Mouse (Mus musculus) retina, postnatal 7 days (tissue): ENCODE data around the gene Atg101.

Experiments used
- DNase-seq: peaks from one replicate; pipeline ENCODE4 v3.0.0-alpha.2; 2012; ENCODE audit warnings: low read depth, low spot score

Gene Atg101

DNA sequence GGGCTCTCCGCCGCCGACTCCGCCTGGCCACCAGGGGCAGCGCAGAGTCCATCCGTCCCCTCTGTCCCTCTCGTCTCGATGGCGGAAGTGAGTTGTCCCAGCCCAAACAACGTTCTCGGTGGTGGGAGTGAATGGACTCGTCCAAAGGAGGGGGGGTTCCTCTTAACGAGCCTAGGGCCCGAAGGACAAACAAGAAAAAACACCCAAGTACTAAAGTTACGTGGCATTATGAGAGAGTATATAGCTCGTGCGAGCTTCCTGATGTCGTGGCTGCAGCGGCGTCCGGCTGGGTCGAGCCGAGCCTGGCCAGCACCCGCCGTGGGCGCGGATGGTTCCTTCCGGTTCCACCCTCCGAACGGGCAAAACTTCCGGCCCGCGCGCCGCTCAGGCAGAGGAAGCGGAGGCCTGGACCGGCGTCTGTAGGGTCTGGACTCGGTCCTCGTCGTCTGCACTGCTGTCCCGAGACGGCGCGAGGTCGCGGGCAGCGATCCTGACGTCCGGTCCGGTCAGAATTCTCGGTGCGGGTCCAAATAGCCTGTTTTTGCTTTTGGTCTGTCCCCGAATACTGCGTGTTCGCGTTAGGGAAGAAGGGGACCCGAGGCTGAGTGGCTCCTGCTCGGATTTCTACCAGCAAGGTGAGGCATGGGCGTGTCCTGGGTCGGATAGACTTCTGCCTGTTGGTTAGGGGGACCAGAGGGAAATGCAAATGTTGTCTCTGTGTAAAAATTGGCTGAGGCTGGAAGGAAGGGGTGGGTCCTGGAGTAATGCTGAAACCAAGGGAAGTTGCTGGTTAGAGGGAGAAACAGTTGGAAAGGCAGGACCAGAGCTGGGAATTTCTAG is at the start of gene Atg101:
TSS of gene Atg101 (plus strand) at position 362 of the 840 bp plus-strand sequence.
- peak; percentile 88 for DNase-seq

DNA sequence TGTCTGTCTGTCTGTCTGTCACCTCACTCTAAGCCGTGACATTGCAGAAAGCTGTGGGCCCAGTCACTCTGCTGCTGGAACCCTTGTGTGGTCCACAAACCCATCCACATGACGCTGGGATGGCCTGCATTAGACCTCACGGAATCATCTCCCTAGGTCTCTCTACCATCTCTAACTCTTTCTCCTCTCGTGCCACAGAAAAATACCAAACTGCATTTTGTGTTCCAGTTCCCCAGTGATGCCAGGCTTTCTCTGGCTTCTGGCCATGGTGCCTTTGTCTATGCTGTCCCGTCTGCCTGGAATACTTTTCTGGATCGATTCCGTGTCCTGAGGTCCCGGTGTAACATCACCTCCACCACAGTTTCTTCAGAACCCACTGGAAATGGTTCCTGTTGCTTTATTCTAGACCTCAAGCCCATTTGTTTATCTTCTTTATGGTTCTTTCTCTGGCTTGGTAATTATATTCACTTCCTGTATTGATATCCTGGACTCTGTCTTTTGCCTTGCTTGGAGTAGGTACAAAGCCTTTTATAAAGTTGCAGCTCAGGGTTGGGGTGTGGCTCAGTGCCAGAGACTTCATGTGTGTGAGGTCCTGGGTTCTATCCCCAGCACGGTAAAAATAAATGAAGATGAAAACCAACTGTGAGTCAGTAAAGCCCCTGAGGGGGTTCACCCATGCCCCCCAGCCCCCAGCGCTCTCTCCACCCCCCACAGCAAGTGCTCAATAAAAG is 49.3 kb upstream of the Atg101 start:
- DNase-seq, result no peak

DNA sequence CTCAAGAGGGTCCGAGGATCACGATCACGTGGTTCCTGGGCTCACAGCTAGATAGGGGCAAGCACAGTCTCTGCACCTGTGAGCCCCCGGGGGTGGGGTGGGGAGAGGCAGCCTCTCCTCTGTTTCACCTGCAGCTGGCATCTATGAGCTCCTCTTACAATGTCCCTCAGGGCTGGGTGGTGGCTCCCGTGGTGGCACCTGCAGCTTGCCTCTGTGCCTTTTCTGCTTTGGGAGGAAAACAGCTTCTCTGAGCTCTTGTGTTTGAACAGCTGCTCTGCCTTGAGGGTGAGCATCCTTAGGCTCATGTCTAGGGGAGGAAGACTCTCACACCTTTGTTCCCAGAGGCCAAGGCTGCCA is 48.8 kb upstream of the Atg101 start:
- DNase-seq, result no peak

DNA sequence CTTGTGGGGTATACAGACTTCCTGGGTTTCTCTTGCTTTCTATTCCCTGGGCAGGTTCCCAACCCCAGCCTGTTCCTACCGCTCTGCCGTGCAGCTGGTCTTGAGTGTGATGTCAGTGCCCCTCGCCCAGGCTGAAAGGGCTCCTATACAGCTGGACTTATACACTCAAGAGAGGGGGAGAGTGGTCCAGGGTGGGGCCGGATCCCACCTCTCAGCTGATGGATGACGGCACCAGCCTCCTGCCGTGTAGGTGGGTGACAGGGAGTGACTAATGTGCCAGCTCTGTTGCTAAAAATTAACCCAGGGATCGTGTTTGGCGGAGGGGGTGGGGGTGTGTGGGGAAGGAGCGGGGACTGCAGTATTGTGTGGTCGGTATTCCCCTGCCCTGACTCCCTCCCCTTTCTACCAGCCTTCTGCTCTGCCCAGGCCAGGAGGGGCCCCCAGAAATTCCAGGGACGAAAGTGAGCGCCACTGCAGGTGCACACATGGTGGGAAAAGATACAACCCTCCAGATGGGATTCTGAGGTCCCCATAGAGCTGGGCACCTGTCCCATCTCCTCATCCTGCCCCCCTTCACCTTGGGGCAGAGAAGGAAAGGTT is 48.2 kb upstream of the Atg101 start:
- DNase-seq, result no peak

DNA sequence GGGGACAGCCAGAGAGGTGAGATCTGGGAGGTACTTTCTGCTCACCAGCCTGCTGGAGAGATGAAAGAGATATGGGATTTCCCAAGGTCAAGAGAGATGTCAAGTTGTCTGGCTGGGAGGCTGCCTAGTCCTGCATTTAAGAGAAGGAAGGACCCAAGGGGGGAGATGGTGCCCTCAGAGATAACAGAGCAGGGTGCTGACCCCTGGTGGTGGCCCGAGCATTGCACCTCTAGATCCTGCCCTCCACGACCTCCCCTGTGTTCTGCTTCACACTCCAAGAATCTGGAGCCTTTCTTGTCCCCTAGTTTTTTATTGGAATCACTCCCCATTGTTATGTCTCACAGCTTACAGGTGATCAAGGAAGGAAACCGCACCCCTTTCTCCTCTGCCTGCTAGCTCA is 47.2 kb upstream of the Atg101 start:
- DNase-seq, result no peak

DNA sequence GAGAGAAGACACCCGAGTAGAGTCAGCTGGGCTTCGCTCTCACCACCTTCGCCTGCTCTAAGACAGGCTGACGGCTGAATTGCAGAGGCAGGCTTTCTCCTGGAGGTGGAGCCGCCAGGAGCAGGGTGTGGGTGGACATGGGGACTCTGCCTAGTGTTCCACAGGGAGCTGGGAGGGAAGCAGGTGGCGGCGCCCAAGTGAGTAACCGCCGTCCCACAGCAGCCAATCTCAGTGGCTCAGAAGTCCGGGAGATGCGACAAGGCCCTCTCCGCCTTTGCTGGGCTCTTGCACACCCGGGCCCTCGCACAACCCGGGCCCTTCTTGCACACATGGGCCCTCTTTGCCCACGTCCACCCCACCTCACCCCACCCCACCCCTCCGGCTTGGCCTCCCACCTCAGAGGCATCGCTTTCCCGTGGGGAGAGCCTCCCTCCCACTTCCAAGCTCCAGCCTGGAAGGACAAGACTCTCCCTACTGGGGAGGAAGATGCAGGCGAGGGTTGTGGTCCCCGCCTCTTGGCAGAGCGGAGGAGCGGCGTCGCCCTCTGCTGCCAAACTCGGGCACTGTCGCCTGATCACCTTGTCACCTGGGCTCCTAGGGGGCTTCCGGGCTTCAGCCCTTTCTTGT is 45.1 kb upstream of the Atg101 start:
- no peak for DNase-seq

DNA sequence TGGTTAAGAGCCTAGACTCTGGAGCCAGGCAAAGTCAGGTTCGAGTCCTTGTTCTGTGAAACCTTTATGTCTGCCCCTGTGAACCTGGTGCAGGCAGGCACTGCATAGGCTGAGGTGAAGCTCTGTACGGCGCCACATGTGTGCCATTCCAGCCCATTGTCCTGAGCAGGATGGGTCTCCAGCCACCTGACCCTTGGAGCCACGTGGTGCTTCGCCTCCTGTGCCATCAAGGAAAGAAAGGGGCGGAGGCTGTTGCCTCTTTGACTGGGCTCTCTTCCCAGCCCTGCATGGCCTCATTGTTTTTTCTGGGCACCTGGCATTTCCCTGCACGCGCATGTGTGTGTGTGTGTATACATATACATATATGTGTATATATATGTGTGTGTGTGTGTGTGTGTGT is 44.3 kb upstream of the Atg101 start:
- no peak for DNase-seq

DNA sequence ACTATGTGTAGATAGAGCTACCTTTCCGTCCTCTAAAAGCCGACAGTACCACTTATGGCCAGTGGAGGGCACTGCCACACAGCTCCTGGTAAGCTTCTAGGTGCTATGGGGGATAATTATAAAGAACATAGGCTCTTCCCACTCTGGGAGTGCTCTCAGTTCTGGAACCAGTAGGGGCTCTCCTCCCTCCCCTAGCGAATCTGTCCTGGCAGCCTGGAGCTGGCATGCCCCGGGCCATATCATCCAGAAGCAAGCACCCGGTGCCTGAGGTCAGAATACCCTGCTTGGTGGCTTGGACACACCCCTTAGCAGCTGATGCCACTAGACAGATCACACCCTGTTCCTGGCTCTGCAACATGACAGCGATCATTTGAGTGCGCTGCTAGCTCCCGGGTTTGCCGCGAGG is 43.3 kb upstream of the Atg101 start:
- peak; percentile 80 for DNase-seq

DNA sequence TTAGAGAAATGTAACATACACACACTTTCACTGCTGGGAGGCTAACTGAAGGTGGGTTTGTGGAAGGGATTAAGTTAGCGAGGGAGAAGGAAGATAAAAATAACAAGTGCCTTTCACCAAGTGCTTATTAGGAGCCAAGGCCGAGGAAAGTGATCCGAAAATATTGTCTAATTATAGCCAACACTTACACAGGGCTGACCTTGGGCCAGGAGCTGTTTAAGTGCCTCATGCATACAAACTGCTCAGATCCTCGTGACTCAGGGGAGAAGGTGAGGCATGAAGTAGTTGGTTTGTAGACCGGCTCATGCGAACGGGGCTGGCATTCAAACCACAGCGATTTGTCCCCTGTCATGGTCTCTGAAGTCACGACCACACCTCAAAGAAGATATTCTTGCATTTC is 42.8 kb upstream of the Atg101 start:
- DNase-seq, result no peak

DNA sequence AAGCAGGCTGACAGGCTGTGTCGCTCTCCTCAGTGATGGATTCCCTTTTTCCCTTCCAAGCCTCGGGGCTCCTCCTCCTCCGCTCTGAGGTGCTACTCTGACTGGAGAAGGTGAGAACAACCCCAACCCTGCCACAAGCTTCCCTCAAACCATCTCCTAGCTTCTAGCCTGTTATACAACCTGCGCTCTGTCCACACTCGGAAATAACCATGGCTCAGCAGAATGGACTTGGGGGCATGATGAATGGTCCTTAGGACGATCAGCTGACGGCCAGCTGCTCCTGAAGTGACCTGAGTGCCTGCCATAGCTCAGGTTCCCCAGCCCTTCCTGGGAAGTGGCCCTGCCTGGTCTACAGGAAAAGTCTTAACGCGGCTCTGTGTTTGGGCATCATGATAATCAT is 42.2 kb upstream of the Atg101 start:
- DNase-seq, result no peak

DNA sequence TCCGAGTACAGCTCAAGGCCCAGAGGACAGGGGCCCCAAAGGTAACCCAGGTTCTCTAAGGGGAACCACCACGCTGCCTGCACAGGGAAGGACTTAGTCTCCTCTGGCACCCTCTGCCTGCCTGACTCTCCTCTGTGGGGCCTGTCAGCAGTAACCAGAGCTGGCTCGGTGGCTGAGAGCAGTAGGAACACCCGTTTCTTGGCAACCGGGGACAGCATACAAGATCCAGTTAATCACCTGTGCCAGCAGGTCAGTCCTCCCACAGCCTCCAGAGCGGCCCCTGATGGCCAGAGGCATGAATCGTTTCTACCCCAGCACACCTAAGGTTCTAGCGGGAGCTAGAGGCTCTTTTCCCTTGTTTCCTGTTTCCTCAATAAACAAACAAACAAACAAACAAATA is 41.4 kb upstream of the Atg101 start:
- DNase-seq, result no peak

DNA sequence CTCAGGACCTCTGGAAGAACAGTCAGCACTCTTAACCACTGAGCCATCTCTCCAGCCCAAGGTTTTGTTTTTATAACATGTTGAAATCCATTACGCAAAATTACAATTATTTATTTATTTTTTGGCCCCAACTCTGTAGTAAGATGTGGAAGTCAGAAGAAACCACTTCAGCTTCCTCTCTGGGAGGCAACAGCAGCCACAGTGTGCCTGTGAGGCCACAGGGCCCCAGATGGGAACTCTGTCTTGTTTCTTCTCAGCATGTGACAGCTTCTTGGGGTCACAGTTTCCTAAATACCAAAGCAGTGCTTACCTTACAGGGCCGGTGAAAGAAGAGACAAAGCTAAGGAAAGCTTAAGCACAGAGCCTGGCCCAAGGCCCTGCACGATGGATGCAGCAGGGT is 40.1 kb upstream of the Atg101 start:
- DNase-seq, result no peak

DNA sequence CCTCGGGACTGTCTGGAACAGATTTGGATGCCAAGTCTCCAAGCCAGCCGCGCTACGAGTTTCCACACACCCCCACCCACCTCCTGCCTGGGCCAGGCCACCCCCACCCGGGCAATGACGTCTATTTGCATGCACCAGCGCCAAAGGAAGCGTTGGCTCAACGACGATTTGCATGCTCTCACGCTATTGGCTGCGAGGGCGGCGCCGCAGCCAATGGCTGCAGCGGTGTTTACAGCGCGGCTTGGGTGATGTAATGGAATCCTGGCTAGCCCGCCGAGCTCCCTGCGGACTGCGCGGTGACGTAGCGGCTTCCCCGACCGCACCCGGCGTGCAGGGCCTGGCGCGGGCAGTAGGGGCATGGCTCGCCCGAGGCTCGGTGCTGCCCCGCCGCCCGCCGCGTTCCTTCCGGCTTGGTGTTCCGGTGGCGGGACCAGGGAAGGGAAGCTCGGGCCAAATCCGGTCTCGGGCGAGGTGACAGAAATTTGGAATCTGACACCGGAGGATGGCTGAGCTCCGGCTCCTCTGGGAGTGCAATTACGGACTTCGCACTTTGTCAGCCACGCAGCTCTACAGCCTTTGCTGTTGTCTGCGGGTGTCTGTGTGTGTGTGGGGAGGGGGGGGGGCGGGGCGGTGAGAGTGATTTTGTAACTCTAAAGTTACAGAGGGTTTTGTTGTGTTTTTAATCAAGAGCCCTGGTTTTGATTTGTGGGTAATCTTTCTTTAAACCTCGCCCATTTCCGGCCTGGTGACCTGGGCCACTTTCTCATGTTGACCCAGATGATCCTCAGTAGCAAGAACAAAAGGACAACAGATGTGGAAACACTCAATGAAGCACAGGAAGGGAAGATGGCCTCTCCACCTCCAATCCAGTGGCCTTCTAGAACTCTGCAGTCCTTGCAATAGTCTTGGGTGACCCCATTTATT is 37.6 kb upstream of the Atg101 start:
- peak; percentile 94 for DNase-seq

DNA sequence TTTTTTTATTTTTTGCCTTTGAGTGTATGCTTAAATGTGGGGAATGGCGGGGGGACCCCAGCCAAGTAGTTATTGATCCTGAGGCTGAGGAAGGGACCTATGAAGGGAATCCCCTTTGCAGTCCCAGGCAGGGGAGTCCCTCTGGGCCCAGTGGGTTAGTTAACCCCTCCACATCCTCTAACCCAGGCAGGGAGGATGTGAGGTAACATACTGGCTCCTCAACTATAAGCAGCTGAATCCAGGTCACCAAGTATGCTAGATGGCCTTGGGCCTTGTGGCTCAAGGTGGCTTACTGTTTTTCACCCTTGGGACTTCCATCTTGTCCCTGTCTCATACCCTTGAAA is 36.9 kb upstream of the Atg101 start:
- DNase-seq, result no peak

DNA sequence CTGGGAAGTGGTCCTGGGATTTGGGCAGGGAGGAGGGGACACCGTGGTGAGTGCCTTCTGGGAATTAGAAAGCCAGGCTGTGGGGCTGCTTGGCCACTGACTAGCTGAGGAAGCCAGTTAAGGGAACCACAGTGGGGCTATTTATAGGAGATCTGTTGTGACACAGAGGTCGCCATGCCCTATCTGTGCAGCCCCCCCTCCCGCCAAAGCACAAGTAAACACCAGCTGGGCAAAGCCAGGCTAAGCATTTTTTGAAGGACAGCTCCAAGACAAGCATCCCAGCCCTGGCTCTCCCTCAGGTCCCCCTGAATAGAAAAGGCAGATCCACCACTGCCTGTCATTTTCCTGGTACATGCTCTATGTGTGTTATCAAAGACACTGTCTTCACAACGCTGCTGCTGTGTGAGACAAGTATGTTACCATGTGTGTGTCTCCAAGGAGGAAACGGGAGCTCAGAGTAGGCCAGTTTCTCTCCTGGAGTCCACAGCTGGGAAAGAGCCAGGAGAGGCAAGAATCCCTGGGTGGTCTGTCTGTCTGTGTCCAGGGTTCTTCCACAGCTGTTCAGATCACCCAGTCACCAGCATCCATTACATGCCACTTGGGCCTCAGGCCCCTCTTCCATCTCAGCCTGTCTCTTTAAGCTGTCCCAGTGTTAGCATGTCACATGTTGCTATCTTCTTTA is 35.9 kb upstream of the Atg101 start:
- no peak for DNase-seq

DNA sequence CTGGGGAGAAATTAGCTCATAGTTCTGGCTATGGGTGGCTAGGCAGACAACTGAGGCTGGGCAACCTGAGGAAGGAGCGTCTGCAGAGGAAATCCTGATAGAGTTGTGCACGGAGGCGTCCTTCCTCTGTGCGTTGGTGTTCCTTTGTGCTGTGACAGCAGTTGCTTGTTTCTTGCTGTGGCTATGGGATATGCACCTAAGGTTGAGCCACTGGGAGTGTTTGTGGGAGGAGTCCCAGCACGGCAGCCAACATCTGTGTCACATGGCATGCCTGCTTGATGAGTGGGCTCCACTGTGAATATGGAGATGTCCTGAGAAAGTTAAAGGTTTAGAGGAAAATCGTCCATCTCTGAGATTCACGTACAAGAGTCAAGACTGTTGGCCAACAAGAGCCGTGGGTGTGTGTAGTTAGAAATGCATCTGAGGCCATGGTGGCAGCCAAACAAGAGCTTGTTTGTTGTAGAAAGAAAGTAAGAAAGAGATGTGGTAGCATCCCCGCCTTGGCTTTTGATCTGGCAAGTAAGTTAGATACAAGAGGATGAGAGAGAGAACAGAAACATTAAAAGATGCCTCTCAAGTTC is 33.8 kb upstream of the Atg101 start:
- no peak for DNase-seq

DNA sequence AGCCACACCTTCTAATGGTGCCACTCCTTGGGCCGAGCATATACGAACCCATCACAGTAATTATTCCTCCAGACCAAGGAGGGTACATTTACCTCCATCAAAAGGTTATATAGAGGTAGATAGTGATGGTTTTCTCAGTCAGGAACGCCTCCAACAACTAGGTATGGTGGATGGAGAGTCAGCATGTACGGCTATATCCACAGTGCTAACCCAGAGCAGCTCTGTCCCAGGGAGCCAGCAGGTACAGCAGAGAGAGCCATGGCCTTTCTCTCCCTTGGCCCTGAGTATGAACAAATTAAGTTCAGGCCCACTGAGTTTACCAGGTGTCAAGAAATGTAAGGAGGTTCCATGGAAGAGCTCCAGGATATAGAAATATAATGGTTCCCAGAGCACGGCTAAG is 32.1 kb upstream of the Atg101 start:
- no peak for DNase-seq

DNA sequence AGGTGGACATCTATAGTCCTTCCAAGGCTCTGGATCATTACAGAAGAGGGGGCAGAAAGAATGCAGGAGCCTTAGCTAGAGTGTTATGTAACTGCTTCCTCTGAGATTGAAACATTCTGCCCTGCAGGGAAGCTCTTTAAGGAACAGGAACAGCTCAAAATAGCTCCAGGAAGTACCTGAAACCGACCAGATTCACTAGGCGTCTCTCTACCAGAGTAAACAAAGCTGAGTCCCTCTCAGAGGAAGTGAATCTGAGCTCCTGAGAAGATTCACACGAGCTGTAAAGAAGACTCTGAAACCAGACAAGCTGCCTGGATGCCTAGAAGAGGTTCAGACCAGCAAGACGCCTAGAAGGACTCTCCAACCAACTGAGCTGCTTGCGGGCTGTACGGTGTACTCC is 31.5 kb upstream of the Atg101 start:
- no peak for DNase-seq

DNA sequence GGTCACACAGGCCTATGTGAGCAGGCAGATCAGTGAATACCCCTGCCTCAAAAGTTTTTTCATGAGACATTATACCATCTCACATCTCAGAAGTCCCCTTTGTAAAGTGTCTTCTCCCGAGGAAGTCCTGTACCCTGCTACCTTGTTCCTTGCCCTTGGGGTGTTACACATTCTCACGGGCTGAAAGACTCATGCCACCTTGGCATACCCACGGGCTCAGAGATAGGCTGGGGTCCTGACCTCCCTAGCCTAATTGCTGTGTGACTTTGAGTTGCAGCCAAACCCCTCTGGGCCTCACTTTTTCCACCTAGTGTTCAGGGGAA is 30.5 kb upstream of the Atg101 start:
- no peak for DNase-seq
